Mouse (Mus musculus) testis, adult 2 months (tissue): ENCODE results near the gene Gm20390. TPM values are rescaled to one million over a fixed set of nuclear protein-coding genes. Genes with fewer than 3 reads are reported as not detected.

Experiments used
- H3K27ac ChIP-seq: fragments of 200-500 bp; 2 replicates; pipeline ENCODE4 v1.5.1; 2012; ENCODE audit warnings: low read depth, low read length; ENCODE audit not compliant: control insufficient read depth, insufficient read depth
- H3K27me3 ChIP-seq: fragments of 200-500 bp; 2 replicates; pipeline ENCODE4 v1.6.1; 2012; ENCODE audit warnings: mild to moderate bottlenecking, low read length, moderate library complexity; ENCODE audit not compliant: control insufficient read depth, insufficient read depth
- H3K36me3 ChIP-seq: fragments of 200-500 bp; 2 replicates; pipeline ENCODE4 v1.6.1; 2012; ENCODE audit warnings: mild to moderate bottlenecking, low read length; ENCODE audit not compliant: control insufficient read depth, insufficient read depth
- H3K4me1 ChIP-seq: fragments of 200-500 bp; 2 replicates; pipeline ENCODE4 v1.6.1; 2012; ENCODE audit warnings: low read length; ENCODE audit not compliant: control insufficient read depth, insufficient read depth
- H3K4me3 ChIP-seq: fragments of 200-500 bp; 2 replicates; pipeline ENCODE4 v1.5.1; 2012; ENCODE audit warnings: low read depth, mild to moderate bottlenecking, low read length, moderate library complexity, mixed read lengths; ENCODE audit not compliant: control insufficient read depth
- CTCF ChIP-seq: fragments of 200-500 bp; IDR thresholded peaks from 2 replicates; pipeline ENCODE4 v1.5.1; 2012; ENCODE audit warnings: low read depth, mild to moderate bottlenecking, inconsistent platforms, low read length, moderate library complexity; ENCODE audit not compliant: control insufficient read depth, insufficient read depth, insufficient replicate concordance
- POLR2A ChIP-seq: fragments of 200-500 bp; IDR thresholded peaks from 2 replicates; pipeline ENCODE4 v1.6.1; 2012; ENCODE audit warnings: low read depth, mild to moderate bottlenecking, inconsistent platforms, low read length, moderate library complexity; ENCODE audit not compliant: control insufficient read depth
- polyA plus RNA-seq: library from polyadenylated mRNA; depleted of rRNA; stranded (reverse); fragments of >200 nt; gene quantifications from 2 replicates; pipeline ENCODE4 v1.2.3, GENCODE M21; 2012

Gene Gm20390
- polyA plus RNA-seq, 1 experiment = 17.1 TPM

DNA sequence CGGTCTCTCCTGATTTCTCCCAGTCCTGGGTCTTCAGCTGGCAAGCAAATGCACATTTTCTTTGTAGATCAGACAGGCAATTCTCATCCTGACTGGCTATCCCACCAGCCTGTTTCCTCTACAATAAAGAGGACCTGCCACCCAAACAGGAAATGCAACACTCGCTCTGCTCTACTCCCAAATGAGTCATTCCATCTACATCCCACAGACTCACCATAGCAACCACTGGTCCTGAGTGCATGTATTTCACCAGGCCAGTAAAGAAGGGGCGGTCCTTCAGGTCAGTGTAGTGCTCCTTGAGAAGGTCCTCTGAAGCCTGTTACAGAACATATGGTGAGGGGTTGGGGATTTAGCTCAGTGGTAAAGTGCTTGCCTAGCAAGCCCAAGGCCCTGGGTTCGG is 5.1 kb downstream of the Gm20390 start:
- Histone ChIP-seq H3K4me1 (no peaks in the 10 kb centered on the region; the same call in none of the 2 replicates), H3K36me3 (no peaks in the 10 kb centered on the region; the same call in 1 of the 2 replicates), H3K27me3 (no peaks in the 10 kb centered on the region), H3K27ac (no peak overlapping the region), H3K4me3 (no peak overlapping the region)
- TF ChIP-seq POLR2A (no peak), CTCF (no peak)

DNA sequence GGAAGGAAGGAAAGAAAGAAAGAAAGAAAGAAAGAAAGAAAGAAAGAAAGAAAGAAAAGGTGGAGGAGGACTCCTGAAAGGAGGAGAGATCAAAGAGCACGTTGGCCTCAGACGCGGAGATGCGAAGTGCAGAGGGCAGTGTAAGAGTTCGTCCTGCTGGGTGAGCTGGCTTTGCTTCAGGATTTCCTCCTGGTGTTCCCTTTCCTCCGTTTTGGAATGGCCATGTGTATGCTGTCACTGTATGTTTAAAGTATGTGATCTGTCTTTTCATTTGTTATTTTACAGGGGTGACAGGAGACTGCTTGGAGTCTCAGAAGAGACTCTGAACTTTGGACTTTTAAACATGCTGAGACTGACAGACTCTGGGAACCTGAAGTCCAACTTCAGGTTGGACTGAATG is 6.6 kb downstream of the Gm20390 start:
- Histone ChIP-seq H3K27me3 (no peaks in the 10 kb centered on the region), H3K27ac (no peak overlapping the region), H3K4me3 (no peak overlapping the region), H3K4me1 (no peaks in the 10 kb centered on the region), H3K36me3 (no peaks in the 10 kb centered on the region; the same call in 1 of the 2 replicates)
- no peak for TF ChIP-seq POLR2A
- no peak for TF ChIP-seq CTCF

DNA sequence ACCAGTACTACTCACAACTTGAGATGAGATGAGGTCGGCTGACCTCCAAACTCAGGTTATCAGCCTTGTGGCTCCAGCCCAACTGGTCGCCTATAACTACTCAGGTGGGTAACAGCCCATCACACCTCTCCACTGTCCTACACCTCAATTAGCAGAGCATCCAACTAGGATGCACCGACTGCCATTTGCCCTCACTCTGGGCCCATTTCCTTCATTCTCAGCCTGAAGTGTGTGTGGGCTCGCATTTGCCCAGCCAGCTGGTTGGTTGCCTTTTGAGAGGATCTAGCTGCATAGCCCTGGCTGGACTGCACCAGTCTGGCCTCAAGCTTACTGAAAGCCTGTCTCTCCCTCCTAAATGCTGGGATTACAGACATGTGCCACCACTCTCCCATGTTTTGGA is 10.3 kb downstream of the Gm20390 start:
- Histone ChIP-seq H3K27me3 (no peaks in the 10 kb centered on the region), H3K36me3 (no peaks in the 10 kb centered on the region), H3K4me1 (peaks cover 16% of the 10 kb centered on the region), H3K4me3 (no peak overlapping the region), H3K27ac (no peak overlapping the region)
- TF ChIP-seq POLR2A (no peak), CTCF (no peak)

DNA sequence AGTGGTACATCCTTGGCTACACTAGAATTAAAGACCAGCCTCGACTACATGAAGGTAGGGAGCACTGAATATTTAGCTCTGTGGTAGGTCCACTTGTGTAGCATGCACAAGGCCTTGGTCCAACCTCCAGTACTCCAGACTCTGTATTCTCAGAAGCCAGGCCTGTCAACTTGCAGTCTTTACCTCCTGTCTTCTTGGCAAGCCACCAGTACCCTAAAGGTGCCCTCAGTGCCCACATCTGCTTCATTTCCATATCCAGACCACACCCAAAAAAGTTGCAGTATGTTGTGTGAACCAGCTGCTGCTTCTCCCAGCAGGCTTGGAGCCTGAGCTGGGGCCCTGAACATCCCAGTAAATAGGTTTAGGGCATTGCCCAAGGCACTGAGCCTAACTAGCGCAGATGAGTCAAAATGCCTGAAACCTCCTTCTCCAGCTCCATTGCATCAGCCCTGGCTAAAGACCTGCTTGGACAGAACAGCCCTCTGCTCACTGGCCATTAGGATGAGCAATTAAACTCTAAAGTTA is 11.0 kb downstream of the Gm20390 start:
- Histone ChIP-seq H3K27ac (no peak overlapping the region), H3K4me1 (peaks cover 16% of the 10 kb centered on the region), H3K27me3 (no peaks in the 10 kb centered on the region), H3K4me3 (no peak overlapping the region), H3K36me3 (no peaks in the 10 kb centered on the region)
- no peak for TF ChIP-seq POLR2A
- TF ChIP-seq CTCF = no peak

DNA sequence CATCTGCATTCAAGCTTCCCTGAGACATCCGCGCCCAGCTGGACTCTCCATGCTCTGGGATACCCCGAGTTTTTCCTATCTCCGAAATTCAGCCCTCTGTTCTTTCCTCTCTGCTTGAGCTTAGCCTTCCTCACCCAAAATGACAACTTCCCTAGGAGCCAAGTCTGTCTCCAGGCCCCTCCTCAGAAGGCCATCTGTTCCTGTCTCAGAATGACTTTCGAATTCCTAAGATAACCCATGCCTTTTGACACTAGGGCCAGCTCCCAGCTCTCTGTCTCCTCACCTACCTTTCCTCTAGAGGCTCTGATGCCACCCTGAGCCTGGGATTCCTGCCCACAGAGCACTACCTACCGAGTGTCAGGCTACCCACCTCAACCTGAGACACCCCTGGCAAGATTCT is 11.9 kb downstream of the Gm20390 start, which contains the start of gene Nme2:
Gene Nme2 (minus strand): TSS at position 101 of the 400 bp plus-strand sequence.
- peak within 1 kb of the TSS; percentile 90 for H3K27ac ChIP-seq
- TF ChIP-seq POLR2A (no peak), CTCF (no peak)
- peak within 1 kb of the TSS; percentile 92 for H3K4me3 ChIP-seq
- H3K36me3 ChIP-seq = no peaks in the 10 kb centered on the region
- no peaks in the 10 kb centered on the region for H3K27me3 ChIP-seq
- H3K4me1 ChIP-seq = peaks cover 16% of the 10 kb centered on the region

DNA sequence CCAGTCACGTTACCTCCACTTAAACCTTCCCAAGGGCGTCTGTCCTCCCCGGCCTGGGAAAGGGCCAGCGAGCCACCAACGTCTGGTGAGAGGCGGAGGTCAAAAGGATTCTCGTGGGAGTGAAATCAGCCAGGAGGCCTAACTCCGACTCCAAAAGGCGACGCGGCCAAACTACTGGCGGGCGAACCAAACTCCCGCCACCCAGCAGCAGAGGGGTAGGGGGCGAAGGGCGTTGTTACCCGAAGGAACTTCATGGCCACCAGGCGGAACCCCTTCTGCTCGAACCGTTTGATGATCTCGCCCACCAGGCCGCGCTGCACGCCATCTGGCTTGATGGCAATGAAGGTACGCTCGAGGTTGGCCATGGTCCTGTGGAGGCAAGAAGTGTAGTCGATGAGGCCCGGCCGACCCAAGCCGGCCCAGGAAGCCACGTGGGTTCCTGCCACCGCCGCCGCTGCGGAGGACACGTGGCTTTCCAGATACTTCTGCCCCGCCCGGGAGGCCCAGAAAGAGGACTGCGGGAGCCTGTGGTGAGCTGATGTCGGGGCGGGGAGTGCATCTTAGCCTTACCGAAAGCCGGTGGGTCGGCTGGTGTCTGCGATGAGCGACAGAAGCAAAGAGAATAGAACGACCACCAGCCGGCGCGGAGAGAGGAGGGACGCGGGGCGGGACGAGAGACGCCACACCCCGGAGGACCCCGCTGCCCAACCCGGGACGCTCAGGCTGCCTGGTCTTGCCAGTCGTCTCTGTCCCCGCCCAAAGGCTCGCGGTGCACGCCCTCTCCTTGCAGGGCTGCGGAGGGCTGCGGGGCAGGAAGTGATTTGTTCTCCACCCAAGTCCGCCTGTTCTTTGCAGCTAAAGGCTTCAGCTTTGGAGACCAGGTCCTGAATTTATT is 12.6 kb downstream of the Gm20390 start:
- Histone ChIP-seq H3K27me3 (no peaks in the 10 kb centered on the region), H3K4me3 (peak overlapping the region; percentile 92), H3K27ac (peak overlapping the region; percentile 90), H3K36me3 (no peaks in the 10 kb centered on the region), H3K4me1 (peaks cover 16% of the 10 kb centered on the region)
- TF ChIP-seq POLR2A = peak; percentile 36; the same call in 1 of the 2 replicates
- no peak; the same call in 1 of the 2 replicates for TF ChIP-seq CTCF

DNA sequence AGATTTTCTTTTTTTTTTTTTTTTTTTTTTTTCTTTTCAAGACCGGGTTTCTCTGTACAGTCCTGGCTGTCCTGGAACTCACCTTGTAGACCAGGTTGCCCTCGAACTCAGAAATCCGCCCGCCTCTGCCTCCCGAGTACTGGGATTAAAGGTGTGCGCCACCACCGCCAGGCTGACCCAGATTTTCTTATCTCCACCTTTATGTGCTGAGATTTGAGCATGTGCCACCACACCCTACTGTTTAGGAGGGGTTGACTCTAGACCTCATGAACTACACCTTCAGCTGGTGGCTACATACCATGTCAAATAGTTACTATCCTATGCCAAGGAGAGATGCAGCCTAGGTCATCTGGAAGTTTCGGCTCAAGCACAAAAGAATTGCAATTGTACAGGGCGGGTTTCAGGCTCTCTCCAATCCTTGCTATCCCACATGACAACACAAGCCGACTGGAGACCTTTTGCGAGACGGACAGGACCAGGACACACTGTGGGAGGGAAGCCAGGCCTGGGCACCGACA is 13.3 kb downstream of the Gm20390 start:
- H3K4me1 ChIP-seq = peaks cover 16% of the 10 kb centered on the region

More for the DNA sequence above, 13.3 kb downstream of the Gm20390 start:
- Histone ChIP-seq H3K36me3 (no peaks in the 10 kb centered on the region), H3K4me3 (peak overlapping the region; percentile 92), H3K27ac (peak overlapping the region; percentile 90), H3K27me3 (no peaks in the 10 kb centered on the region)
- TF ChIP-seq CTCF (no peak), POLR2A (peak; percentile 47; the same call in 1 of the 2 replicates)
